ENCODE assay signal across 29 mouse cellular contexts in genomic region chr19:36674946-36675345, GRCm38 (mm10).
DNase-seq lines count a peak whose midpoint lies in the region; ATAC-seq lines count a peak whose summit lies in the region.
"Had no signal": no experiment of that assay in that cellular context is flagged by ENCODE, and none has a peak within 500 bp of the region (broad histone marks: within the 10 kb centered on the region; RNA-seq: fewer than 3 reads in every experiment).

No protein-coding gene starts in this region.

- H3K9me3 ChIP-seq in liver, embryonic 11.5 days (ENCODE audit: control insufficient read depth, low read length) = no peaks in the 10 kb centered on the region
- H3K9me3 ChIP-seq in liver, embryonic 12.5 days (replicated peaks) = no peaks in the 10 kb centered on the region
- H3K9me3 ChIP-seq: embryonic facial prominence, embryonic 12.5 days; embryonic facial prominence, embryonic 15.5 days; G1E; heart, embryonic 10.5 days; heart, embryonic 13.5 days had no signal

- H3K27me3 ChIP-seq in liver, embryonic 11.5 days (replicated peaks; ENCODE audit: control insufficient read depth, insufficient read depth, low read length) = no peaks in the 10 kb centered on the region
- H3K27me3 ChIP-seq in liver, embryonic 12.5 days (replicated peaks) = no peaks in the 10 kb centered on the region
- H3K27me3 ChIP-seq: CH12.LX; embryonic facial prominence, embryonic 12.5 days; embryonic facial prominence, embryonic 15.5 days; heart, embryonic 13.5 days had no signal

- H3K36me3 ChIP-seq in liver, embryonic 11.5 days (ENCODE audit: control insufficient read depth, insufficient read depth, low read length) = no peaks in the 10 kb centered on the region
- no peaks in the 10 kb centered on the region for H3K36me3 ChIP-seq in liver, embryonic 12.5 days
- H3K36me3 ChIP-seq: embryonic facial prominence, embryonic 12.5 days; embryonic facial prominence, embryonic 15.5 days; G1E; heart, embryonic 10.5 days; heart, embryonic 13.5 days had no signal

- no peak for ATAC-seq in liver, embryonic 11.5 days (replicated peaks; ENCODE audit: low FRiP score)
- no peak for ATAC-seq in liver, embryonic 12.5 days
- ATAC-seq: forebrain, embryonic 14.5 days; forebrain, postnatal 0 days; hindbrain, postnatal 0 days; inflammation-experienced regulatory T-cells, adult 6 months; intestine, postnatal 0 days; Patski had no signal

- peaks cover 7% of the 10 kb centered on the region for H3K4me1 ChIP-seq in liver, embryonic 11.5 days (replicated peaks; ENCODE audit: control insufficient read depth, insufficient read depth, low read length)
- no peaks in the 10 kb centered on the region for H3K4me1 ChIP-seq in liver, embryonic 12.5 days
- peaks cover 26% of the 10 kb centered on the region for H3K4me1 ChIP-seq in brown adipose tissue, adult 24 weeks (ENCODE audit: control insufficient read depth, insufficient read depth, insufficient read length, low read length)

- DNase-seq in embryo, embryonic 10 days (ENCODE audit: low spot score) = peak; percentile 17
- DNase-seq in embryo, embryonic 10.5 days (ENCODE audit: low spot score) = no peak
- DNase-seq in liver, embryonic 11.5 days (ENCODE audit: low spot score) = peak; percentile 17
- no peak for DNase-seq in cerebellum, postnatal 36 days
- DNase-seq: adrenal gland, postnatal 10 days; B cell, adult 2 months; cerebellum, adult 18-20 months; cerebellum, adult 9-10 months; cerebellum, postnatal 14 days; forebrain, postnatal 0 days; gastrocnemius, adult 2 months; gastrocnemius, postnatal 14 days; heart, adult 18-20 months; heart, postnatal 14 days; heart, postnatal 4 days had no signal

- H3K9ac ChIP-seq in liver, embryonic 11.5 days (ENCODE audit: low read depth, low read length) = no peak overlapping the region
- no peak overlapping the region for H3K9ac ChIP-seq in liver, embryonic 12.5 days
- H3K9ac ChIP-seq: embryonic facial prominence, embryonic 12.5 days; embryonic facial prominence, embryonic 15.5 days; forebrain, postnatal 0 days; heart, embryonic 13.5 days; hindbrain, embryonic 14.5 days had no signal

- no peak overlapping the region for H3K4me3 ChIP-seq in liver, embryonic 11.5 days (ENCODE audit: low read depth, low read length)
- no peak overlapping the region for H3K4me3 ChIP-seq in liver, embryonic 12.5 days
- no peak overlapping the region for H3K4me3 ChIP-seq in brown adipose tissue, adult 24 weeks (ENCODE audit: insufficient read depth, low read depth, low read length)
- H3K4me3 ChIP-seq: embryonic facial prominence, embryonic 12.5 days; embryonic facial prominence, embryonic 15.5 days; gastrocnemius, adult 2 months; heart, embryonic 10.5 days; heart, embryonic 13.5 days had no signal

- 81% methylated on average over 4 of the region's 4 CpGs for WGBS in liver, embryonic 11.5 days
- 68% methylated on average over 4 of the region's 4 CpGs for WGBS in liver, embryonic 12.5 days (ENCODE audit: insufficient replicate concordance)

- no peak overlapping the region for H3K4me2 ChIP-seq in liver, embryonic 11.5 days
- H3K4me2 ChIP-seq in liver, embryonic 12.5 days = no peak overlapping the region
- H3K4me2 ChIP-seq: embryonic facial prominence, embryonic 12.5 days; embryonic facial prominence, embryonic 15.5 days; heart, embryonic 13.5 days; hindbrain, embryonic 14.5 days had no signal

- no peak overlapping the region for H3K27ac ChIP-seq in liver, embryonic 11.5 days (ENCODE audit: low read depth, low read length)
- no peak overlapping the region for H3K27ac ChIP-seq in liver, embryonic 12.5 days
- H3K27ac ChIP-seq in brown adipose tissue, adult 24 weeks (replicated peaks; ENCODE audit: low read depth, low read length) = peak overlapping the region; percentile 19
- H3K27ac ChIP-seq: embryonic facial prominence, embryonic 12.5 days; embryonic facial prominence, embryonic 15.5 days; gastrocnemius, adult 2 months; heart, embryonic 10.5 days; heart, embryonic 13.5 days; hindbrain, embryonic 14.5 days; hindbrain, postnatal 0 days had no signal

Comparison
In these comparisons a context has a peak if more than half of its experiments do, and no peak if none do; other contexts are left out.
1. DNase-seq: peak in embryo, embryonic 10 days (single experiment) and liver, embryonic 11.5 days (single experiment); none in embryo, embryonic 10.5 days (single experiment) and cerebellum, postnatal 36 days (0 of 2).